Mouse (Mus musculus) left cerebral cortex, adult 9 months (tissue): Measurements from ENCODE around the gene Emid1.
"Not testable (repeated sequence)": the region's sequence is repeated elsewhere in the genome, so short reads cannot be mapped to it uniquely, and the experiment has no call there.

ENCODE experiments used
- DNase-seq, 2 experiments: peaks; one replicate each; pipeline ENCODE4 v3.0.0; 2022; ENCODE audit warnings: low spot score in 2 of 2

Gene Emid1

GRCm38 (mm10) chr11:5103986-5104509, 48.0 kb downstream of the Emid1 start:
- no peak for DNase-seq

GRCm38 (mm10) chr11:5102384-5102783, 49.7 kb downstream of the Emid1 start:
- no peak for DNase-seq

- no peak for DNase-seq
Measured at GRCm38 (mm10) chr11:5101641-5102040, 50.4 kb downstream of the Emid1 start.

GRCm38 (mm10) chr11:5100801-5101200, 51.3 kb downstream of the Emid1 start:
- no peak for DNase-seq

GRCm38 (mm10) chr11:5100283-5100682, 51.8 kb downstream of the Emid1 start:
- no peak for DNase-seq

GRCm38 (mm10) chr11:5099576-5100183, 52.4 kb downstream of the Emid1 start:
- DNase-seq: peak; percentile 67 to 80

GRCm38 (mm10) chr11:5098736-5099542, 53.1 kb downstream of the Emid1 start, which contains the start of the genes Rhbdd3 and Ewsr1:
Gene Rhbdd3, plus strand, starts transcription at chr11:5098926.
Gene Ewsr1, minus strand, starts transcription at chr11:5099266.
- peak; percentile 88 to 97 for DNase-seq

GRCm38 (mm10) chr11:5098035-5098735, 53.9 kb downstream of the Emid1 start:
- peak in 1 of 2 experiments; percentile 69 for DNase-seq

- no peak for DNase-seq
Measured at GRCm38 (mm10) chr11:5096480-5097020, 55.5 kb downstream of the Emid1 start.

- no peak for DNase-seq
Measured at GRCm38 (mm10) chr11:5095877-5096276, 56.2 kb downstream of the Emid1 start.

- DNase-seq: no peak
Measured at GRCm38 (mm10) chr11:5091706-5092105, 60.4 kb downstream of the Emid1 start.

- no peak for DNase-seq
Measured at GRCm38 (mm10) chr11:5089147-5089546, 62.9 kb downstream of the Emid1 start.

GRCm38 (mm10) chr11:5076843-5077242, 75.2 kb downstream of the Emid1 start:
- DNase-seq: not testable (repeated sequence)

GRCm38 (mm10) chr11:5075760-5076159, 76.3 kb downstream of the Emid1 start:
- no peak for DNase-seq

GRCm38 (mm10) chr11:5074882-5075281, 77.2 kb downstream of the Emid1 start:
- DNase-seq: no peak

GRCm38 (mm10) chr11:5068126-5068971, 83.7 kb downstream of the Emid1 start:
- no peak for DNase-seq

GRCm38 (mm10) chr11:5067063-5067462, 85.0 kb downstream of the Emid1 start:
- DNase-seq: no peak

GRCm38 (mm10) chr11:5065056-5065821, 86.8 kb downstream of the Emid1 start, which contains the start of gene Gas2l1:
Gene Gas2l1, minus strand, starts transcription at chr11:5065327.
- peak in 1 of 2 experiments; percentile 86 for DNase-seq

- DNase-seq: peak in 1 of 2 experiments; percentile 34
Measured at GRCm38 (mm10) chr11:5064282-5065055, 87.6 kb downstream of the Emid1 start.
